Mouse (Mus musculus) embryonic fibroblast, embryonic 13.5 days (primary cell): ENCODE measurements around the gene Ddi1.
"Not testable (repeated sequence)": the region's sequence is repeated elsewhere in the genome, so short reads cannot be mapped to it uniquely, and the experiment has no call there.

ENCODE experiments used
- CTCF ChIP-seq: IDR thresholded peaks from 2 replicates; pipeline ENCODE4 v1.5.1; 2011; ENCODE audit warnings: mild to moderate bottlenecking, control low read depth, low read length, moderate library complexity, borderline replicate concordance; ENCODE audit not compliant: insufficient read depth
- POLR2A ChIP-seq: IDR thresholded peaks from 2 replicates; pipeline ENCODE4 v1.6.1; 2011; ENCODE audit warnings: low read depth, mild to moderate bottlenecking, control low read depth, low read length, moderate library complexity

DNA sequence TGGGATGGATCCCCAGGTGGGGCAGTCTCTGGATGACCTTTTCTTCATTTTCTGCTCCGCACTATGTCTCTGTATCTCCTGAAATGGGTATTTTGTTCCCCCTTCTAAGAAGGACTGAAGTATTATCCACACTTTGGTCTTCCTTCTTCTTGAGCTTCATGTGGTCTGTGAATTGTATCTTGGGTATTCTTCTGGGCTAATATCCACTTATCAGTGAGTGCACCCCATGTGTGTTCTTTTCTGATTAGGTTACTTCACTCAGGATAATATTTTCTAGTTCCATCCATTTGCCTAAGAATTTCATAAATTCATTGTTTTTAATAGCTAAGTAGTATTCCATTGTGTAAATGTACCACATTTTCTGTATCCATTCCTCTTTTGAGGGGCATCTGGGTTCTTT lies 33.7 kb downstream of the Ddi1 start:
- not testable (repeated sequence) for TF ChIP-seq CTCF, POLR2A
